Mouse (Mus musculus) heart, adult 11 months (tissue): ENCODE data around the gene Zfhx2.
"Not testable (repeated sequence)": the region's sequence is repeated elsewhere in the genome, so short reads cannot be mapped to it uniquely, and the experiment has no call there.

Experiments
- DNase-seq: peaks from one replicate; pipeline ENCODE4 v3.0.0; 2022

Gene Zfhx2

DNA sequence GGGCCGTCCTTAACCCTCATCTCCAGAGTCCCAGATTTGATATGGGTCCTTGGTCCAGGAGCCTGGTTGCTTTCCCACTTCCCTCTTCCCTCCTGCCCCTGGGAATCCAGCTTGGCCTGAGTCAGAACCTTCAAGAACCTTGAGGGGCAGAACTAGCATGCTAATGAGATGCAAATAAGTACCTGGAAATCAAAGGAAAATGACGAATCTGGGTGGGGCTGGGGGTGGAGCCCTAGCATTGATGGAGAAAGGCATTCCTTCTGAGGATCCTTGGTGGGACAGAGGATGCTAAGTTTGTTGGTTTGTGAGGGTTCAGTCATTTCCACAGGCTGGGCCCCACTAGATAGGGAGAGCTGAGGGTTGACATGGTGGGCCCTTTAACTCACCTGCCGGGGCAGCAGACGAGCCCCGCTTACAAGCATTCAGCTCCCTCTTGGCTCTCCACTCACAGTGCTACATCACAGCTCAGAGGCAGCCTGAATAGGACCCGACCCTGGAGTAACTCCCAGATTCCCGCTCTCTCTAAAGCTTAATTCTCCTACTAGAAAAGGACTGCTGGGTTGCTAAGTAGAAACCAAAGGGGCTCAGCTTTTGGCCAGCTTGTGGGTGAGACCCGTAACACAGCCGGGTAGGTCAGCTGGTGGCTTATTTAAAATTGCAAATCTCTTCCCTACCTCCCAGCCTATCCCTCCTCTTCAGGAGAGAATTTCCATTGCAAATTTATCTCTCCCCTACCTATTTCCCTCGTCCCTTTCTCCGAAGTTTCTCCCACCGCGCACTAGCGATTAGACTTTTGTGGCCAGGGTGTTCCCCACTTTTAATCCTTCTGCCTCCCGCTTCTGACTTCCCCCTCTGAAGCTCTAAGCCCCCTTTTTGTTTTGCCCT is 14.4 kb downstream of the Zfhx2 start:
- DNase-seq: no peak

DNA sequence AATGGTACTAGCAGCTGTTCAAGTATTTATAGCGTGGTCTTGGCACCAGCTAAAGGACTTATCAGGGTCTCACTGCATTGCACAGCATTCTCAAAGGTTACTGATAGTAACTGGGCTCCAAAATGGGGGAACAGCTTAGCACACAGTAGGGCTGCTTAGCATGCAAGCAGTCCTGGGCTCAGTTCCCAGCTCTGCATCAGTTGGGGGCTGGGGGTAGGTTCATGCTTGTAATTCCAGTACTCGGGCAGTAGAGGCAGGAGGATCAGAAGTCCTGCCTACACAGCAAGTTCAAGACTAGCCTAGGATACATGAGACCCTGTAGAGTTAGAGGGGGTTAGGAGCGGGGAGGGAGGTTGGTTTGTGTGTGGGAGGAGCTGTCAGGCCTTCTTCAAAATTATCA is 15.2 kb downstream of the Zfhx2 start:
- no peak for DNase-seq

DNA sequence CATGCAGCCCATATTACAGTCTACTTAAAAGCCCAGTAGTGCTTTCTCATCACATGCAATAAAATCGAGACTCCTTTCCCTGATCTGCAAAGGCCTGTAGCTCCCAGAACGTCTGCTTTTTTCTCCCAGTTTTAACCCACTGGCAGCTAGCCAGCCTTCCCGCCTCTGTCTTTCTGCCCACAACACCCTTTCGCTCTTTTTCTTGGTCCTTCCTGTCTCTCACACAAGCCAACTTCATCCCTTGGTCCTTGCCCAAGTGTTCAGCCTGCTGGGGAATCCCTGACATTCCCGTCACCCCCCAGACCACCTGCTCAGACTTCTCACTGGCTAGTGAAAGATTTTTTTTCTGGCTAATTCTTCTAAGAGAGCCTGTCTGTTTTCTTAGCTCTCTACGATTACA is 15.9 kb downstream of the Zfhx2 start:
- no peak for DNase-seq

DNA sequence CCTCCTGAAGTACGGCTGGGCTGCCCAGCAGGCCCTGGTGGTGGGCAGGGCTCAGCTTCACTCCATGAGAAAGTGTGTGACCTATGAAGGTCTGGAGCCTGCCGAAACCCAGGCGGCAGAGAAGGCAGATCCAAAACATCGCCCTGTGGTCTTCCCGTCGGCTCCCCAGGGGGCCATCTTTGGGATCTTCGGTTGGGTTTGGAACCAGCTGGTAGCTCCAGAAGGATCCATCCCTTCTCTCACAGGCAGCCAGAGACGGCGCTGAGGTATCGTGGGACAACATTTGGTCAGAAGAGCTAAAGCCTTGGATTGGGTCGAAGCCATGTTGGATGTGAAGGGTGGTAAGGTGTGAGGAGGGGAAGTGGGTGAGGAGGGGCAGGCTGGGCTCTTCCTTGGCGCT is 17.7 kb downstream of the Zfhx2 start:
- no peak for DNase-seq

DNA sequence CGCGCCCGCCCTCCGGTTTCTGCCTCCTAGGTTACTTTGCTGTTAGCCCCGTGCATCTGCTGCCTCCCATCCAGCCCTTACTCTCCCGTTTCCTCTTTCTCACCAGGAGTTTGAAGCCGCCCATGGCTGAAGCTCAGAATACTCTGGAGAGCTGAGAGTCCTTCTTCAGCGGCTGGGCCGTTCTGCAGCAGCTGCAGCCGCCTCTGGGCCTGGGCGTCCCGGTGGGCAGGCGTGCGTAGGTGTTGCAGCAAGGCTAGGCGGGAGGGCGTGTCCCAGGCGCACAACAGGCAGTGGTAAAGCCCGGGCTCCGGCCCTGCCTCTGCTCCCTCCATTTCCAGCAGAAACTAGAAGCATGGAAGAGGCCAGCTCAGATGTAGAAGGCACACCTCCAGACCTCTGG is 20.4 kb downstream of the Zfhx2 start:
- no peak for DNase-seq

DNA sequence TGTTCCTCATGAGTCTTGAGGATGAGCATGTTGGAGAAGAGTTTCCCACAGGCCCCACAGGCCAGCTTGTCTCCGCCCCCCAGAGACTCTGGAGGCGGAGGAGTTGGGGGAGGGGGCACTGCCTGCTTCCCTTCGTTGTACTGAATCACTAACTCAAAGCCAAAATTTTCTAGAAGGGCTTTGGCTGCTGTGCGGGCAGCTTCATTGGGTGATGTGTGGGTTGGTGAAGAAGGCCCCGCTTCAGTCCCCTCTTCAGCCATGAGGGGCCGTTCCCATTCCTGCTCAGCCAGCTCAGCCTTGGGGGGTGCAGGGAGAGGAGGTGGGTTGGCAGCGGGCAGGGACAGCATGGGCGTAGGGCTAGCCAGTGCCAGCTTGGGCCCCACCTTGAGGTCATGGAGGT is 26.1 kb downstream of the Zfhx2 start:
- peak; percentile 69 for DNase-seq

DNA sequence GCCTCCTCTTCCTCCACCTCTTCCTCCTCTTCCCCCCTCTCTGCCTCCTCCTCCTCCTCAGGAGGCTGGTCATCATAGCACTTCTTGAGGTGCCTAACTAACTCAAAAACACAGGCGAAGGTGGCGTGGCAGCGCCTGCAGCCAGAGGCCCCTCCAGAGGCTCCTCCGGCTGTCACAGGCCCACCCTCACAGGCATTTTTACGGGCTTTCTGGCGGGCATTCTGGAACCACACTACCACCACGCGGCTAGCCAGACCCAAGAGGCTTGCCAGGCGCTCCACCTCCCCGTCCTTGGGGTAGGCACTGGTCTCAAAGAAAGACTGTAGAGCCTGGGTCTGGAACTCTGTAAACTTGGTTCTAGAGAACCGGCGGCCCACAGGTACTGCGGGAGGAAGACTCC is 26.7 kb downstream of the Zfhx2 start:
- no peak for DNase-seq

DNA sequence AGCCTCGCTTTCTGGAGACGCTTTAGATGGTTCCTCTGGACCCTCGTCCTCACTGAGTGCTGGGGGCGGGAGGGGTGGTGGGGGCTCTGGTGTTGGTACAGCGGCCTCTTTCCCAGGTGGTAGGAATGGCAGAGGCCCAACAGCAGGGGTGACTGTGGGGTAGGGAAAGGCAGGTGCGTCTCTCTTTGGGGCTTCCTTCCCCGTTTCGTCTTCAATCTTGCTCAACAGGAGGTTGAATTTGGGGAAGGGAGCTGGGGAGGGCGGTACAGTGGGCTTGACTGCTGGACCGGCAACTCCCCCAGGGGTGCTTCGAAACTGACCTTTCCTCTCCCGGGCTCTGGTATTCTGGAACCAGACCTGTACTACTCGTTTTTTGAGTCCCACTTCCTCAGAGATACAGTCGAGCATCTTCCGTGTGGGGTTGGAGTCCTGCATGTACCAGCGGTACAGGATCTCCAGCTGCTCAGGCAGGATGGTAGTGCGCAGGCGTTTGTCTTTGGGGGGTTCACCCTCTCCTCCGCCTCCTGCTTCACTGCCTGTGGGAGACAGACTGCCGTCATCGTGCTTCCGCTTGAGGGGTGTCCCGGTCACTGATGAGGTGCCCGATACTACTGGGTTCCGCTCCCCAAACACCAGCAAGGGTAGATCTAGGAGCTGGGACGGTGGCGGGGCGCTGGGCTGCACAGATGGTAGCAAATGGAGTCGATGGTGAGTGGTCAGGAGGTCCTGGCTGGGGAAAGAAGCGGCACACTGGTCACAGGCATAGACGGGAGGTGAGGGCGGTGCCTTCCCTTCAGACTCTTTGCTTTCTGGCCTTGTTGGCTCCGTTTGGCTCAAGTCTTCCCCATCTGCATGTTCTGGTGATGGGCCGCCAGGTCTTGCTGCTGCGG is 27.4 kb downstream of the Zfhx2 start:
- peak; percentile 81 for DNase-seq

DNA sequence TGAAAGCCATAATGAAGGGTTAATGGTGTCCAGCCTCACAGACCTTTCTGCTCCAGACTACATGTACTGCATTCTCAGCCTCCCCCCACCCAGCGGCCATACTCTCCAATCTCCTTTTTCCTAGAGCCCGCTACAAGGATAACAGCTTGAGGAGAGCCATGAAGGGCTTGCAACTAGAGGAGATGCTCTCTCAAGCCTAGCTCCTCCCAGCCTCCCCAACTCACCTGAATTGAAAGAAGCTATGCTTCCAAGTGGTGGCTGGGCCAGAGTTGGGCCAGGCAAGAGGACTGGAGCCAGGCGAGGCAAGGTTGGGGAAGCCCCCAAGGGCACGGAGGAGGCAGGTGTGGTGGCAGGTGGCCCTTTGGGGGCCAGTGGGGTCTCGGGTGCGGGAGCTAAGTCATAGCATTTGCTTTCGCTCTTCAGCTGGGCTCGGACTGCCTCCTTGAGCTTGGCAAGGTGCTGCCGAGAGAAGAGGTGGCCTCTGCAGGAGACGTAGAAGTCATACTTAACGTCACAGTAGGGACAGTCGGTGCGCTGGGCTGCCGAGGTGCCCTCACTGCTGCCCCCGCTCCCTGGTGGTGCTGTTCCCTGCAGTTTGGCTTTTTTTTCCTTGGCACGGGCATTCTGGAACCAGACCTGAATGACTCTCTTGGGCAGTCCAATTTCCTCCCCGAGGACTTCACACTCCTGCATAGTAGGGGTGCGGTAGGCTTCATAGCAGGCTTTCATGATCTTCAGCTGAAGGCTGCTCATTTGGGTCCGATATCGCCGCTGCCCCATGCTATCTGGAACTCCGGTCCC is 28.3 kb downstream of the Zfhx2 start:
- DNase-seq: peak; percentile 86

DNA sequence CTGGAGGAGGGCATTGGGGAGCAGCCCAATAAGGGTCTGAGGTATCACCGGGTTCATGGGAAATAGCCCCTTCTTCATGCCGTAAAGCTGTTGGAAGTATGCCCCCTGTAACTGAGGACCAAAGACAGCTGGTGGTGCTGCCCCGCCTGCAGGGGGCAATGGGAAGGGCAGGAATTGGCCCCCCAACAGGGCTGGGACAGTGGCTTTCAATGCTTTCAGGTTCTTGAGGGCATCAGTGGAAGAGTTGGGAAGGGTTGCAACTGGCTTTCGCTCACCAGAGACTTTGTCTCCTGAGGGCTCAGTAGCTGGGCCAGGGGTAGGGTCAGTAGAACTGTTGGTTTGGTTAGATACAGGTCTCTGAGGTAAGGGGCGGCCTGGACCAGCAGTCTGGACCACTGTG is 29.0 kb downstream of the Zfhx2 start:
- DNase-seq: peak; percentile 66

DNA sequence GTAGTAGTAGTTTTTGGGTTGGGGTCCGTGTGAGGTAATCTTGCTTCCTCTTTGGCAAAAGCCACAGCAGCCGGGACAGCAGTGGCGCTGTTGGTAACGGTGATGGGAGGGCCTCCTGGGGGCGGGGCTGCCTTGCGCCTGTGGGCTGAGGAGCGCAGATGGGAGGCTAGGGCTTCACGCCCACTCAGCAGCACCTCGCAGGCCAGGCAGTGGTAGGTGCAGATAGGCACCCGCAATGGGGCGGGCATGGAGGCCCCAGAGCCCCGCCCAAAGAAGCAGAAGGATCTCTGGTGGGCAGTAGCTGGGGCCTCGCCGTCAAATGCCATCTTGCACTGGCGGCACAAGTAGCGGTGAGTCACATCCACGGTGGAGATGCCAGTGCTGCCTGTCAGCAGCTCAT is 29.5 kb downstream of the Zfhx2 start:
- DNase-seq: peak; percentile 83

DNA sequence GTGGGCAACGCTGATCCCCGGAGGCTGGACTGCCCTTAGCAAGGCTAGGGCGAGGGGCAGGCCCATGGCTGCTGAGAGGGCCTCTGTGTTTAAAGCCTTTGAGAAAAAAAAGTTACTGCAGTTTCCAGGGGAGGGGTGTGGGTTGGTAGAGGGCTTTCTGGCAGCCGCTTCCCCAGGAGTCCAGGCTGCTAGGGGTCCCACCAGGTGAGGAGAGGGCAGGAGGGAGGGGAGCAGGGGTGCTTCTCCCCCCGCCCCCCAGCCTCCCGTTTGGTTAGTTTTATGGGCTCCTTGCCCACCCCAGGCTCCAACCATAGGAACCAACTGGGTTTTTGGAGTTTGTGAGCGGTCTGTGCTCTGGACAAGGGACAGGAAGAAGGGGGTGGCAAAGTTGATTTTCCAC is 30.3 kb downstream of the Zfhx2 start:
- DNase-seq: peak; percentile 80

DNA sequence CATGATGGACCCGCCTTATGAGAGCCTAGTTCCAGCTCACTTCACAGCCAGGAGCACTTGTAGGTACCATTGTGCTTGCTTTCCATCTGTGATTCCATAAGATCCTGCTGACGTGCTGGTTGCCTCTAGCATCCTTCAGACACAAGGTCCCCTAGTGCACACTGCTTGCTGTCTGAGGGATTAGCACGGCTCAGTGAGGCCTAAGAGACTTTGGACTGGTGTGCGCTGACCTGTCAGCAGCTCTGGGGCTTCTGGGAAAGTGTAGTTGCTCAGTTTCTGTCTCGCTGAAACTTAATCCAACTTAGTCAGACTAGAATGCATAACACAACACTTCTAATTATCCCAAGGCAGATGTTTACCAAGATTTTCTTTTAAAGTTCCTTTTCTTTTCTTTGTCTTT is 32.2 kb downstream of the Zfhx2 start:
- no peak for DNase-seq

DNA sequence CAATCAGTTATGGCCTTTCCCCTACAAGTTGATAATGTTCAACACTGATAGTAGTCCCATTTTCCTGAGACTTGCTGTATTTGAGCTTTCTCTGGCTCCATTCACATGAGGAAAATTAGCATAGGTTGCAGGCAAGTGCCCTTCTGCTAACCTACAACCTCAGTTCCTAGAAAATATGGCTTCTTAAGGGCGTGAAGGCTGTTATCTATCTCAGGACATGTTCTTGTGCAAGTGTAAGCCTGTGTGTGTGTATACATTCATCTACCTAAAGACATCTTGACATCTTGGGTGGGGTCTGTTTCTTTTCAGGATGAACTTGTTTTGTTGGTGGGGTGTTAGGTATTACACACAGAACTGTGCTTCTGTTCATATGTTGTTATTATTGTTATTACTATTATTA is 33.1 kb downstream of the Zfhx2 start:
- DNase-seq: no peak

DNA sequence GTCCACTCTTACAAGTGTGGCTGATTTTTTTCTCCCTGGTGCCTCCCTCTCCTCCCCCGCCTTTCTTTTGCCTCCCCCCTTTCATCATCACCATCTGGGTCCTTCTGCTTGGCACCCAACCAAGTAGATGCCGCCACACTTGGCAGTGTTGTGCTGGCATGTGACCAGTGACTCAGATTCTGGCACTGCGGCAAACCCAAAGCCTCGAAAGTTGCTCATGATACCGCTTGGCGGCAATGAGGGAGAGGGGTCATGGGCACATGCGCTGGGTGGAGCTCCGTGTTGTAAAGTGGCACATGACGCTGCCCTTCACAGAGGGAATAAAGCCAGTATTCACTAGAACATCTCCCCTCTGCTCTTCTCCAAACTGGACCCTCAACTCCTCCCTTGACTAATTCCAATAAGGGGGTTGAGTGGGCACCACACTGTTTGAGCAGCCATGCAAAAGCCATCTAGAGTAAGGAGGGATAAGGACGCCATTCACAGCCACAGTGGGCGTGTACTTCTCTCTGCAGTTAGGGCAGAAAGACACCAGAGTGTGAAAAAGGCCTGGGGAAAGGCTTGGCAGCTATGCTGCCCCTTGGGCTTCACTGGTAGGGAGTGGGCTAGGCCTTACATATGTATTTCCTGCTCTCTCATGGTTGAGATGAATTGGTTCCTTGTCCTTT is 36.8 kb downstream of the Zfhx2 start:
- DNase-seq: peak; percentile 92

DNA sequence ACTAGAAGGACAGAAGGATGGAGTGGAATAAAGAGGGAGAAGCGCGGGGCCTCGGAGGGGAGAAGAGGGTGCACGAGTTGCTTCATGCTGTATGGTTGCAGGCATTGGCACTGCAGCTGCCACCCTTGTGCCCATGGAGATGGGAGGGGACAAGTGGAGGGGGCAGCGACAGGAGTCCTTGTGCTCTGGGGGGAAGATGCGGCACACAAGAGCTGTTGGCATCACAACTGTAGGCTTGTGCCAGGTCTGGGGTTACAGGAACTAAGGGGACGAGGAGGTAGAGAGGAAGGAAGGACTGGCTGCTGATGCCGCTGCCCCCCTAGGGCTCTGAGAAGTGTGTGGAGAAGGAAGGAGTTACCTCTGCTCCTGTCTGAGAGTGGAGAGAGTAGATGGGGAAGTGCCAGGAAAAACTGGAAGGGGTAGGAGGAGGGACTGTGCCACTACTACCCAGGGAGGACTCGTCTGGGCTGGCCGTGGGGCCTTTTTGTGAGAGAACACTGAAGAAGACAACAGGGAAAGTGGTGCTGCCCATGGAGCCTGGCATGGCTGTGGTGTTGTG is 37.9 kb downstream of the Zfhx2 start:
- DNase-seq: peak; percentile 72

DNA sequence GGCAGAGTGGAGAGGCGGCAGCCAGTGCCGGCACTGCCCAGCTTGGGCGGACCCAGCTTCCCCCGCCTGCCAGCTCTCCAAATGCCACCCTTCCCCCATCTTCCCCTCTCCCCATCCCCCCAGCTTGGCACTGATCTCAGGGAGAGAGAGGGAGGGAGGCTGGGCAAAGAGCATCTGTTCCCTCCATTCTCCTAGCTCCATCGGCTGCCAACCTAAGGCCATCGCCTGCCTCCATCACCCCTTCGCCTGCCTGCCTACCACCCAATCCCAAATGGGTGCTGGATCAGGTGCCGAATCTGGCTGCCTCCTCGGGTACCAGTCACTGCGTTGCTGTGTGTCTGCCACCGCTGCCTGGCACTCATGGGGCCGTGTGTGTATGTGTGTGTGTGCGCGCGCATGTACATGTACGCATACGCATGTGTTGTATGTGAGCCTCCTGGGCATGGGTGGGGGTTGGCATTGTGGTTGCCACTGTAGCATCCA is 38.4 kb downstream of the Zfhx2 start:
- DNase-seq: peak; percentile 88

DNA sequence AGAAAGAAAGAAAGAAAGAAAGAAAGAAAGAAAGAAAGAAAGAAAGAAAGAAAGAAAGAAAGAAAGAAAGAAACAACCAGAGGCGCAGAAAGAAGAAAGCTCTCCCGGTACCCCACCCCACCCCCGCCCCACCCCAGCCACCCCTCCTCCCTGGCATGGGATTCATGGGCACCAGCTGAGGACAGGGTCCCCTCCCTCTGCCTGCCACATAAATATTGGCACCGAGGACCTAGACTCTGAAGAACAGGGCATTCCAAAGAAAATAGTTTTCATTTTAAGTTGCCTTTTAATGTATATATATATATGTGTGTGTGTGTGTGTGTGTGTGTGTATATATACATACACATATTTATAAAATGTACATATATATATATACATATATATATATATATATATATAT is 39.1 kb downstream of the Zfhx2 start:
- DNase-seq: no peak

DNA sequence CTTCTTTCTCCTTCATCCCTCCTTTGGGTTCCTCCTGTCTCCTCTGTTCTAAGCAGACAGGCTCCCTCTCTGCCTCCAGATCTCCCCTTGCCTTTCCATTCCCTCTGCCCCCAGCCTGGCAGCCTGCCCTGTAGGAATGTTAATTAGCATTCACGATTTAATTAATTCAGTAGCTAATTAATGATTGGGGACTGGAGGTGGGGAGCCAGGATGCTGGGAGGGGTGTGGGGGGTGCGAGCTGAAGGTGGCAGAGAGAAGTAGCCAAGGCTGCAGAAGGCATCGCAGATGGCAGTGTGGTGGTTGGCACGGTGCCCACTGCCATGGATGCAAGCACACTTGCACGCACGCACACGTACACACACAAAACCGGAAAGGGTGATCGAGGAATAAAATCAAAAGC is 39.6 kb downstream of the Zfhx2 start:
- DNase-seq: peak; percentile 80

DNA sequence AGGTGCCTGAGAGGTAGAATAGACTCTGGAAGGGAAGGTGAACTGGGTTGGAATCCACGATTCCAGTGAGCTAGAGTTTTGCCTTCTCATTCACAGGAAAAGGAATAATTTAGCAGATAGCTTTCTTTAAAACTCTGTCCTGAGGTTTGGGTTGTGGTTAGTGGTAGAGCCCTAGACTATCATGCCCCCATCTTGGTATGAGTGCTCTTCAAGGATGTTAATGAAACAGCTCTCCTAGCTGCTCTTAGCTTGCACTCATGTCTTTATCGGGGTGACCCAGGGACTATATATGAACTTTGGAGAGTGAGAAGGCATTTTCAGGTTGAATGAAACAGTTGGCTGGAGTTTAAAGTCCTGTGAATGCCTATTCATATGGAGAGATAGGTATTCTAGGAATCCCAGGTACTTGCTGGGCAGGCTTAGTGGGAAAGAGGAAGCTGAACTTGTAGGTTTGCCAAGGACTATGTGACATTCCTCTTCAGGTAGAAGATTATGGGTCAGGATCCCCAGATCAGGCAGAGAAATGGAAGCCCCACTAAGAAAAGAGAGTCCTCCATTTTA is 44.1 kb downstream of the Zfhx2 start:
- DNase-seq: no peak

DNA sequence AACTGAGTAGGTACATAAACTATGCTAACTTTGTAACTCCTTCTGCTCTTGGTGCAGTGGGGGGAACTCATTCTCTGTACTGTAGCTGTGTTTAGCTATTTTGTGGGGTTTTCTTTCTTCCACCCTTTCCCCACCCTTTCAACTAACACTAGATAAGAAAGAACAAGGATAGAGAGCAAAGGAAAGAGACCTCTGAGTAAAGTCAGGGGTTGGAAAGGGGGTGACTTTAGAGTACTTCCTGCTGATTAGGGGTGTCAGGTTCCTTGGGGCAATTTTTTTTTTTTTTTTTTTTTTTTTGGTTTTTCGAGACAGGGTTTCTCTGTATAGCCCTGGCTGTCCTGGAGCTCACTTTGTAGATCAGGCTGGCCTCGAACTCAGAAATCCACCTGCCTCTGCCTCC is 48.4 kb downstream of the Zfhx2 start:
- DNase-seq: not testable (repeated sequence)
